ENCODE assay signal across 16 mouse cellular contexts in genomic region chr1:91344001-91344400, GRCm38 (mm10). TPM values are rescaled to one million over a fixed set of nuclear protein-coding genes. Genes with fewer than 3 reads are reported as not detected.
DNase-seq lines count a peak whose midpoint lies in the region; TF ChIP-seq lines count a peak whose summit lies in the region.
"Had no signal": no experiment of that assay in that cellular context is flagged by ENCODE, and none has a peak within 500 bp of the region (broad histone marks: within the 10 kb centered on the region; RNA-seq: fewer than 3 reads in every experiment).

No protein-coding gene starts in this region.

- no peak for TF ChIP-seq CTCF in left cerebral cortex, adult 2 months (IDR thresholded peaks at IDR 0.05)

- no peak overlapping the region for H3K27ac ChIP-seq in left cerebral cortex, adult 2 months
- H3K27ac ChIP-seq: embryonic facial prominence, embryonic 10.5 days; heart, embryonic 15.5 days; hindbrain, embryonic 13.5 days; kidney, postnatal 0 days; limb, embryonic 15.5 days; neural tube, embryonic 13.5 days had no signal

- no peak overlapping the region for H3K4me3 ChIP-seq in left cerebral cortex, adult 2 months

- peak; percentile 46 for DNase-seq in gastrocnemius, postnatal 10 days
- DNase-seq in gastrocnemius, postnatal 25 days: no peak
- DNase-seq in left cerebral cortex, postnatal 36 days (ENCODE audit: low spot score in 2 of 2): peak; percentile 18 to 38
- DNase-seq in left cerebral cortex, adult 2 months (ENCODE audit: extremely low spot score in 1 of 2, low spot score in 2 of 2): no peak
- peak; percentile 27 to 51 for DNase-seq in right cerebral cortex, adult 2 months (ENCODE audit: low spot score in 2 of 2)
- DNase-seq in right cerebral cortex, postnatal 25 days: no peak
- no peak for DNase-seq in MN1 (ENCODE audit: low spot score)
- DNase-seq: layer of hippocampus, postnatal 36 days; thymus, postnatal 14 days had no signal

- intact Hi-C loops in left cerebral cortex, postnatal 36 days (cut with DNase I): loop anchor here (10.0 kb wide), 1 partner anchor 419 kb away; no protein-coding TSS in a partner anchor
- intact Hi-C loops in left cerebral cortex, adult 2 months (cut with DNase I): loop anchor here (10.0 kb wide), 1 partner anchor 419 kb away; no protein-coding TSS in a partner anchor

RNA-seq across cellular contexts. Expression of gene Klhl30, which starts 6.8 kb away (rescaled TPM):
- total RNA-seq in gastrocnemius, postnatal 10 days (2021): 10 to 100 TPM; 70.3 to 75.2 TPM
- 100 to 1,000 TPM in 1 of 2 experiments, 10 to 100 TPM in 1; 87.8 to 132 TPM for total RNA-seq in gastrocnemius, postnatal 25 days (2021)
- total RNA-seq in left cerebral cortex, postnatal 36 days (2021): under 1 TPM in 1 of 2 experiments, not detected in 1; 0.29 TPM
- under 1 TPM in 1 of 2 experiments, not detected in 1; 0.14 TPM for total RNA-seq in left cerebral cortex, adult 2 months (2021)
- total RNA-seq: layer of hippocampus, postnatal 36 days had no signal

RNA-seq across cellular contexts. Expression of gene Espnl, which starts 22.1 kb away (rescaled TPM):
- under 1 TPM; 0.12 to 0.27 TPM for total RNA-seq in gastrocnemius, postnatal 10 days (2021)
- under 1 TPM; 0.08 to 0.18 TPM for total RNA-seq in gastrocnemius, postnatal 25 days (2021)
- under 1 TPM; 0.30 to 0.34 TPM for total RNA-seq in left cerebral cortex, postnatal 36 days (2021)
- under 1 TPM; 0.25 to 0.30 TPM for total RNA-seq in left cerebral cortex, adult 2 months (2021)

RNA-seq across cellular contexts. Expression of gene Erfe, which starts 22.2 kb away (rescaled TPM):
- 1 to 10 TPM; 1.1 to 1.3 TPM for total RNA-seq in gastrocnemius, postnatal 10 days (2021)
- total RNA-seq in gastrocnemius, postnatal 25 days (2021): 1 to 10 TPM; 2.3 to 3.6 TPM
- total RNA-seq in left cerebral cortex, postnatal 36 days (2021): under 1 TPM; 0.14 to 0.76 TPM
- under 1 TPM; 0.16 to 0.38 TPM for total RNA-seq in left cerebral cortex, adult 2 months (2021)
- total RNA-seq: layer of hippocampus, adult 18-20 months; layer of hippocampus, postnatal 36 days had no signal

RNA-seq across cellular contexts. Expression of gene Scly, which starts 45.9 kb away (rescaled TPM):
- 10 to 100 TPM; 11.5 to 12.4 TPM for total RNA-seq in gastrocnemius, postnatal 10 days (2021)
- 10 to 100 TPM in 1 of 2 experiments, 1 to 10 TPM in 1; 9.8 to 13.9 TPM for total RNA-seq in gastrocnemius, postnatal 25 days (2021)
- total RNA-seq in left cerebral cortex, postnatal 36 days (2021): 10 to 100 TPM; 20.6 to 23.1 TPM
- total RNA-seq in left cerebral cortex, adult 2 months (2021): 10 to 100 TPM; 18.3 to 20.0 TPM

RNA-seq across cellular contexts. Expression of gene Ilkap, which starts 54.6 kb away (rescaled TPM):
- total RNA-seq in gastrocnemius, postnatal 10 days (2021): 10 to 100 TPM; 48.2 to 49.3 TPM
- 10 to 100 TPM; 30.1 to 35.8 TPM for total RNA-seq in gastrocnemius, postnatal 25 days (2021)
- 10 to 100 TPM; 54.5 to 62.4 TPM for total RNA-seq in left cerebral cortex, postnatal 36 days (2021)
- total RNA-seq in left cerebral cortex, adult 2 months (2021): 10 to 100 TPM; 59.8 to 64.8 TPM

Comparison
In these comparisons a context has a peak if more than half of its experiments do, and no peak if none do; other contexts are left out.
1. DNase-seq: peak in gastrocnemius, postnatal 10 days (single experiment), left cerebral cortex, postnatal 36 days (2 of 2) and right cerebral cortex, adult 2 months (2 of 2); none in gastrocnemius, postnatal 25 days (single experiment), left cerebral cortex, adult 2 months (0 of 2), right cerebral cortex, postnatal 25 days (single experiment) and MN1 (single experiment).
2. RNA of gene Klhl30, which starts 6.8 kb away (total RNA-seq): 87.8 to 132 TPM in gastrocnemius, postnatal 25 days and 70.3 to 75.2 TPM in gastrocnemius, postnatal 10 days; 0.29 TPM in left cerebral cortex, postnatal 36 days and 0.14 TPM in left cerebral cortex, adult 2 months; every median in the first group is over 10 times any median in the second.